Comparison of ENCODE assay signal across 13 mouse cellular contexts in the genomic region with DNA sequence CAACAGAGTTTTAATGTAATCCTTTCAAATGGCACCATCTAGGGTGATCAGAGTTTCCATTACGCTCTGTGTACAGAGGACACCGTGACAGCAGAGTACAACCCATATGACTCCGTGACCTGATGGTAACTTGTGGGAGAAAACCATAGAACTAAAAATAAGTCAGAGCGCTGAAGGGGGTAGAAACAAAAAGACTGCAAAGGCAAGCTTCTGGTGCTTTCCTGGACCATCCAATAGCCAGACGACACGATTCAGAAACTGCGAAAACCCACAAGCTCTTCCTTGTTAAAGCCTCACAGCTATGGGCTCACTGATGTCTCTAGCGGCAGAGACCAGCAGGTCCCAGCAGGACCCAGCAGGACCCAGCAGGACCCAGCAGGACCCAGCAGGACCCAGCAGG. TPM values are rescaled to one million over a fixed set of nuclear protein-coding genes. Genes with fewer than 3 reads are reported as not detected.
DNase-seq lines count a peak whose midpoint lies in the region; ATAC-seq and TF ChIP-seq lines count a peak whose summit lies in the region.
"Had no signal": no experiment of that assay in that cellular context is flagged by ENCODE, and none has a peak within 500 bp of the region (broad histone marks: within the 10 kb centered on the region; RNA-seq: fewer than 3 reads in every experiment).

No protein-coding gene starts in this region.

- intact Hi-C loops in heart, postnatal 14 days (cut with DNase I), result no loop called here

- H3K9me3 ChIP-seq in heart, embryonic 16.5 days (replicated peaks; ENCODE audit: control insufficient read depth, low read length), result no peaks in the 10 kb centered on the region
- H3K9me3 ChIP-seq: kidney, embryonic 15.5 days had no signal

- H3K4me2 ChIP-seq in heart, embryonic 16.5 days (ENCODE audit: low read depth, low read length), result peak overlapping the region; percentile 37; the same call in 1 of the 2 replicates
- H3K4me2 ChIP-seq: kidney, embryonic 15.5 days had no signal

- TF ChIP-seq CTCF in brain, embryonic 14.5 days (IDR thresholded peaks at IDR 0.05; ENCODE audit: borderline replicate concordance, extremely low read depth, insufficient read depth, insufficient read length), result peak; percentile 11; the same call in 1 of the 2 replicates
- TF ChIP-seq CTCF in kidney, adult 2 months (conservative IDR thresholded peaks at IDR 0.05; ENCODE audit: insufficient read depth, insufficient read length, low read depth, low read length), result no peak

- no peak for ATAC-seq in heart, embryonic 16.5 days (replicated peaks; ENCODE audit: extremely low read depth, insufficient read depth, low FRiP score)
- peak; percentile 73 for ATAC-seq in CD4-positive, CD25-positive, alpha-beta regulatory T cell, adult 4 months
- ATAC-seq in megakaryocyte, adult 5-6 weeks (ENCODE audit: poor library complexity, severe bottlenecking), result no peak

- WGBS in heart, embryonic 16.5 days, result 45% methylated on average over 8 of the region's 8 CpGs
- 80% methylated on average over 8 of the region's 8 CpGs for WGBS in kidney, adult 2 months

- peaks cover 11% of the 10 kb centered on the region; the same call in 1 of the 2 replicates for H3K4me1 ChIP-seq in heart, embryonic 16.5 days (ENCODE audit: control insufficient read depth, insufficient read depth, low read length)
- H3K4me1 ChIP-seq in kidney, adult 2 months (ENCODE audit: control insufficient read depth, insufficient read depth, low read length), result no peaks in the 10 kb centered on the region

- no peaks in the 10 kb centered on the region for H3K27me3 ChIP-seq in heart, embryonic 16.5 days (ENCODE audit: control insufficient read depth, insufficient read depth, low read length)
- H3K27me3 ChIP-seq in kidney, adult 2 months (replicated peaks; ENCODE audit: control insufficient read depth, insufficient read depth, low read length), result no peaks in the 10 kb centered on the region
- H3K27me3 ChIP-seq: kidney, embryonic 15.5 days had no signal

- DNase-seq in heart, postnatal 14 days, result no peak
- peak; percentile 39 for DNase-seq in brain, embryonic 14.5 days (ENCODE audit: low read depth)
- peak; percentile 43 for DNase-seq in induced T-regulatory cell, adult 2 months (ENCODE audit: low read depth)
- DNase-seq in kidney, adult 2 months, result no peak
- DNase-seq: adrenal gland, adult 2 months; cerebellum, adult 11 months; gastrocnemius, postnatal 10 days had no signal

- 0 out of 2 replicates have a peak overlapping the region, but pooled peaks have one; percentile 21 for H3K4me3 ChIP-seq in heart, embryonic 16.5 days (ENCODE audit: low read length)
- no peak overlapping the region for H3K4me3 ChIP-seq in kidney, adult 2 months (ENCODE audit: insufficient read depth, low read depth, low read length)
- H3K4me3 ChIP-seq: kidney, embryonic 15.5 days had no signal

- H3K27ac ChIP-seq in heart, embryonic 16.5 days (ENCODE audit: low read length), result no peak overlapping the region
- no peak overlapping the region for H3K27ac ChIP-seq in kidney, adult 2 months (ENCODE audit: insufficient read depth, low read depth, low read length)
- H3K27ac ChIP-seq: kidney, embryonic 15.5 days; liver, embryonic 14.5 days had no signal

- no peak overlapping the region for H3K9ac ChIP-seq in heart, embryonic 16.5 days (ENCODE audit: low read length)
- H3K9ac ChIP-seq: kidney, embryonic 15.5 days; liver, embryonic 14.5 days had no signal

- H3K36me3 ChIP-seq in heart, embryonic 16.5 days (ENCODE audit: control insufficient read depth, insufficient read depth), result no peaks in the 10 kb centered on the region
- H3K36me3 ChIP-seq in kidney, adult 2 months (ENCODE audit: control insufficient read depth, insufficient read depth, low read length), result no peaks in the 10 kb centered on the region
- H3K36me3 ChIP-seq: kidney, embryonic 15.5 days had no signal

- no peak for TF ChIP-seq POLR2A in brain, embryonic 14.5 days (IDR thresholded peaks at IDR 0.05; ENCODE audit: borderline replicate concordance, extremely low read depth, insufficient read depth, insufficient read length, poor library complexity, severe bottlenecking)
- TF ChIP-seq POLR2A in kidney, adult 2 months (IDR thresholded peaks at IDR 0.05; ENCODE audit: low read depth, low read length), result no peak

RNA-seq across cellular contexts. Expression of gene Stard13, which starts 18.6 kb away (rescaled TPM):
- polyA plus RNA-seq in heart, embryonic 16.5 days (2015; fragmentation: Nextera tagmentation; extraction: Ambion mirVana), result 4.5 and 6.2 TPM in 2 replicates
- total RNA-seq in heart, postnatal 14 days (2021), result 10 to 100 TPM; 23.0 to 23.3 TPM
- polyA plus RNA-seq in CD4-positive, CD25-positive, alpha-beta regulatory T cell, adult 4 months (2017; shearing (Covaris generic)), result not detected
- polyA plus RNA-seq in brain, embryonic 14.5 days (2012; rRNA removed), result 3.1 and 6.6 TPM in 2 replicates
- not detected in 2 replicates for total RNA-seq in megakaryocyte, adult 5-6 weeks (2015)
- 0.07 TPM in 1 of 2 replicates, not detected in the other for total RNA-seq in megakaryocyte, adult 5-6 weeks (2017)
- 7.3 and 9.9 TPM in 2 replicates for polyA plus RNA-seq in kidney, adult 2 months (2012; rRNA removed)
- total RNA-seq: monocyte, adult 5-6 weeks had no signal

Comparison
In these comparisons a context has a peak if more than half of its experiments do, and no peak if none do; other contexts are left out.
1. DNase-seq: peak in brain, embryonic 14.5 days (single experiment) and induced T-regulatory cell, adult 2 months (single experiment); none in heart, postnatal 14 days (0 of 2) and kidney, adult 2 months (single experiment).